Mouse (Mus musculus): ENCODE results near the gene Sgtb.

Sgtb gene

DNA sequence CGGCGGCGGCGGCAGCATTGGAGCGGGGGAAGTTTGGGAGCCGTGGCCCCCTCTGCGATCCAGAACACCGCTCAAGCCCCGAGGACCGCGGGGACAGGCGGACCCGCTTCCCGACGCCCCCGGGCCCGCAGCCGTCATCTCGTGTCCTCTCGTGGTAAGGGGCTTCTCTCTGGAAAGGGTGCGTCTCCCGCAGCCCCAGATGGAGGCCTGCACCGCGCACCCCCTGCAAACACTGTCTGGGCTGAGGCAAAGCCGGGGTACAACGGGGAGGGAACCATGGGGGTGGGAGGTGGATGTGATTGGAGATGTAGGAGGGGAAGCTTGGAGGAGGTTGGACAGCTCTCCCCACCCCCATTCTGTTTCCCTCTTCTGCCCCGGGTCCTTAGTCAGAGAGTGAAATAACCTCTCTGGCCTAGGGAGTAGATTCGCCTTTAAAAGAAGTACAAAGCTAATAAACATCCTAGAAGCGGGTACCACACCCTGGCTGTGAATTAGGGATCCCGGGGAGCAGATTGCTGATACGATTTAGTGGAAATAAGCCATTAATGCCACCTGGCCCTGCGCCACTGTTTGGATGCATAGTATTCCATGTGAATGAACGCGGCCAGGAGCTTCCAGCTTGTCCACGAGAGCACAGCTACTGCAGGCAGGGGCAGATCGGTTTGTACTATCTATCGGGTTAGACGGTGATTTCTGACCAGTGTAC is 428 bp downstream of the Sgtb start:
- DNase-seq (ENCODE audit: low spot score in 2 of 2) = peak in 1 of 2 experiments; percentile 22

DNA sequence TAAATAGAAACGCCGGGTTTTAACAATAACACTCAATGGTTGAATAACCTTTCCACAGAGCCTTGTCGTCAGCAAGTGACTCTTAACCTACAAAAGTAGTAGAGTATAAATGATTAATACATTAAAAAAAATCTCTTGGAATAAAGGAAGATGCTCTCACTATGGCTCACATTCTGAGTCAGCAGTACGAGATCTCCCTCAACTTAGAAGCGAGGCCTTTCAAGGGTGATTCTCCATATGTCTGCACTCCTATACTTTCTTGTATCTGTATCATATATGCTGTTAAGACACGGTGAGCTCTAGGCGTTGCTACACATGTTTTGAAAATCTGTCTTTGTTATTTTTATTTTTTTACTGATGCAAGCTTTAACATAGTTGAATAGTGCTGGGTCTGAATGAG is 985 bp downstream of the Sgtb start:
- no peak for DNase-seq (ENCODE audit: low spot score in 2 of 2)

DNA sequence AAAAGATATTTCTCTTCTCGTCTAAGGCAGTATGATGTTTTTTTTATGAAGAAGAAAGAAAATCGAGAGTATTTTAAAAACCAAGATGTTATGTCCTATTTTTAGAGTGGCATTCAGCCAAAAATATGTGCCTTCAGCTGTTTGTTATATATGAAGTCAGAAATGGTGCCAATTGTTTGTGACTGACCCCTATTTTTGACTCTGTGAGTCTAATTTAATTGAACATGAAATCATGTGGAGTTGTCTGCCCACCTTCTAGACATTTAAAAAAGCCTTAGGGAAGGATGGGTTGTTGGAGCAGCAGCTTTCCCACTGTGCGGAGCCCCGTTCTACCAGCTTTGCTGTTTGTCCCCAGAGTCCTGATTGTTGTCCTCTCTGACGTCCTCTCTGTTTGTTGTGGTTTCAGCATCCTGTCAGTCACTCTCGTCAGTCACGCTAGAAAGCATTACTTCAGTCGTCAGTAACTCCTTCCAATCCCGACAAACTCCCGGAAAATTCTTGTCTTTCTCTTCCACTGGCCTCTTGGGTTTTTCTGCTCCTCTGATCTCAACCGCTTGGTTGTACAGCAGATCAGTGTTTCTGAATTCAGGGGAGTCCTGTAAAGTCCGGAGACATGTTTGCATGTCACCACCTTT is 2.8 kb downstream of the Sgtb start:
- DNase-seq (ENCODE audit: low spot score in 2 of 2) = no peak

DNA sequence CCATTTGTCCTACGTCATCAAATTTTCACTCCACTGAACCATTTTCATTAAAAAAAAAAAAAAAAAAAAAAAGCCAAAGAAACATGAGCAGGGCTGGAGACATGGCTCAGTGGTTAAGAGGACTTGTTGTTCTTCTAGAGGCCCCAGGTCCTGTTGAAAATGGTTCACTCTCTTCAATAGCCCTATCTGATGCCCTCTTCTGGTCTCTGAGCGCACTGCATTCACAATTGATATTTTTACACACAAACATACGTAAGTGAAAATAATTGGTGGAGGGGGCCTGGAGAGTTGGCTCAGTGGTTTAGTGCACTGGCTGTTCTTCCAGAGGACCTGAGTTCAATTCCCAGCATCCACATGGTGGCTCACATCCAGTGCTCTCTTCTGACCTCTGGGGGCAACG is 4.2 kb downstream of the Sgtb start:
- DNase-seq (ENCODE audit: low spot score in 2 of 2) = no peak

DNA sequence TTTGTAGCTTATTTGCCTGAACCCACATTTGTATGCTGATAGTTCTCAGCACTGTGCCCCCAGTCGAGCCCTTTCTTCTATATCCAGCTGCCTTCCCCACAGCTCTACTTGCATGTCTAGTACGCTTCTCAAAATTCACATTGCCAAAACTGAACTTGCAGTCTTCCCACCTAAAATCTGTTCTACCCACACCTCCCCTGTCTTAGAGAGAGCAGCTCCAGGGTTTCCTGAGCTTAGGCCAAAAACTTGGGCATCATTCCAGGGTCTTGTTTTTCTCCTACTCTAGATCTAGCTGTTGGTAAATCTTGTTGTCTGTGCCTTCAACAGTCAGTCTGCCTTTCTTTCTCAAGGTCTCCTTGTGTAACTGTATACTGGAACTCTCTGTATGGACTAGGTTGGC is 5.3 kb downstream of the Sgtb start:
- no peak for DNase-seq (ENCODE audit: low spot score in 2 of 2)

DNA sequence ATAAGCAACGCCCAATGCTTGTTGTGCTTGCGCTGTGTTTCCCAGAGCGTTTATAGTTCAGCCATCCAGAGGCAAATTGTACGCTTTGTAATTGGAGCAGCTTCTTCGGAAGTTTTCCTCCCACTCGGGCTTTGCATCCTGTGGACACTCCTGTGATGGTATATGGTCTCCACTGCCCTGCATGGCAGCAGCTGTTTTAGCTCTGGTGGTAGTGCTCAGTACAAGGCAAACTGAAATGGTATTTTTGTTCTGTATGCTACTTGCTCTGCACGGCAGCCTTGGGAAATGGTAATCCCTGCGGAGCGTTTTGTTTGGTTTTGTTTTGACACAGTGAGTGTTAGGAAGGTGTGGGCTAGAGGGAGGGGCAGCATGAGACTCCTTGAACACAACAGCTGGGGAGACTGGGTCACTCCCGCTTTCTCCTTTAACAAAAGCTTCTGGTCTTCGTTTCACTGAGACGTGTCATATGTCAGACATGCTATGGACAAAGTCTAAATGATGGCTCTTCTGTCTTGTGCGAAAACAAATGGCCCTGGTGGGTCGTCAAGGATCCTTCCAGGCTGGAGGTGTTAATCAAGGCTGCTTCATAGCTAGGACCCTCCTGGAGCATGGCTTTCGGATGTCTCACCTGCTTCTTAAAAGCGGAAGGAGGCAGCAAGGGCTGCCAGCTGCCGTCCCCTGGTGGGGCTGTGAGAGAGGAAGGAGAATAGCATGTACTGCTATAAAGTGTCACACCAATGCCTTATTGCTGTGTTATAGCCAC is 12.7 kb downstream of the Sgtb start:
- DNase-seq (ENCODE audit: low spot score in 2 of 2) = no peak

DNA sequence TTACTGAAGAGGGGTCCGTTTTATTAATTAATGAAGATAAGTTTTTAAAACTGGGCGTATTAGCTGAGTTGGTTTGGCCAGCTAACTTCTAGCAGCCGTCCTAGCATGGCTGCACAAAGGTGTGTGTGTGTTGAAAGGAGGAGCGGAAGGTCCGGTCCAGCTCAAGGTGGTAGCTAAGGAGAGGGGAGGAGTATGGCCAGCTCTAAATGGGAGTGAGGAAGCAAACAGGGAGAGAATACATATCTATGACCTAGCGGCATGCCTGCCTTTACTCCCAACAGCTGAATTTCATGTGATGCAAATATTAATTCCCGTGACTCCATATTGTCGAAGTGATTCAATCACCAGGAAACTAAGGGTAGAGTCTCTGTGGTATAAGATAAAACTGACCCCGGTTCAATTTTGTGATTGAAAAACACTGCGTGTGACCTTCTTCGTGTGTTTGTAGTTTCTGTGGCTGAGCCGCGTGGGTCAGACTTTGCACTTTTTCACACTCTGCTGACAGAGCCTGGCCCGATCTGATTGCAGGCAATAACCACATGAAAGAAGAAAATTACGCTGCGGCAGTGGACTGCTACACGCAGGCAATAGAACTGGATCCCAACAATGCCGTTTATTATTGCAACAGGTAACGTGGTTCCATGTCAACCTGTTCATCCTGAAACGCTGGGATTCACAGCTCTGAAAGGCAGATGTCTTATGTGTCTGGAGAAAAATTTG is 14.3 kb downstream of the Sgtb start:
- DNase-seq (ENCODE audit: low spot score in 2 of 2) = no peak

DNA sequence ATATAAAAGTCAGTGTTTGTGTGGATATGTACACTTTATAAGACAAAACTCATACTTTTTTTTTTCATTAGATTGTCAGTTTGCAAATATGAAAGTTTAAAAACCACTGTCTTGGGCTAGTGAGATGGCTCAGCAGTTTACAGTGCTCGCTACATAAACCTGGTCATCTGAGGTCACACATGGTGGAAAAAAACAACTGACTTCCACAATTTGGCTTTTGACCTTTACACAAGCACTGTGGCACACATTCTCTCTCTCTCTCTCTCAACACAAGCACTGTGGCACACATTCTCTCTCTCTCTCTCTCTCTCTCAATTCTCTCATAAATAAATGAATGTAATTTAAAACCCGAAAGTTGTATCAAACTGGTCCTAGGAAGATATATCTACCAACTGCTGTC is 23.0 kb downstream of the Sgtb start:
- no peak for DNase-seq (ENCODE audit: low spot score in 2 of 2)

DNA sequence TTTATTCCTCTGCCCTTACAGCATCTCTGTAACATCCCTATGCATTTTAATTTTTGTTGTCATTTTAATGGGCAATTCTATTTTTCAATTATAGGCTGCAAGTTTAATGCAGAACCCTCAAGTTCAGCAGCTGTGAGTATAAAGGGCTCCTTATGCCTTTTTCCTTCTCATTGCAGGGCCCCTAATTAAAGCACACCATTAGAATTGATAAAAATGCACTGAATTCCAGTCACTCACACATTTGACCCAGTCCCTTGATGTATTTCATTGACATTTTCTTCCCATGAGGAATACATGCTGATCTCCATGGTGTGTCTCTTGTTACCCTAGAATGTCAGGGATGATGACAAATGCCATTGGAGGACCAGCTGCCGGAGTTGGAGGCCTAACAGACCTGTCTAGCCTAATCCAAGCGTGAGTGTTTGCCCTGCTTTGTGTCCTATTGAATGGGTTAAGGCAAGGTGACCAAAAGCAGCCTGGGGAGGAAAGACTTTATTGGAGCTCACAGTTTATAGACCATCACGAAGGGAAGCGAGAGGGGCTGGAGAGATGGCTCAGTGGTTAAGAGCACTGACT is 25.1 kb downstream of the Sgtb start:
- no peak for DNase-seq (ENCODE audit: low spot score in 2 of 2)

DNA sequence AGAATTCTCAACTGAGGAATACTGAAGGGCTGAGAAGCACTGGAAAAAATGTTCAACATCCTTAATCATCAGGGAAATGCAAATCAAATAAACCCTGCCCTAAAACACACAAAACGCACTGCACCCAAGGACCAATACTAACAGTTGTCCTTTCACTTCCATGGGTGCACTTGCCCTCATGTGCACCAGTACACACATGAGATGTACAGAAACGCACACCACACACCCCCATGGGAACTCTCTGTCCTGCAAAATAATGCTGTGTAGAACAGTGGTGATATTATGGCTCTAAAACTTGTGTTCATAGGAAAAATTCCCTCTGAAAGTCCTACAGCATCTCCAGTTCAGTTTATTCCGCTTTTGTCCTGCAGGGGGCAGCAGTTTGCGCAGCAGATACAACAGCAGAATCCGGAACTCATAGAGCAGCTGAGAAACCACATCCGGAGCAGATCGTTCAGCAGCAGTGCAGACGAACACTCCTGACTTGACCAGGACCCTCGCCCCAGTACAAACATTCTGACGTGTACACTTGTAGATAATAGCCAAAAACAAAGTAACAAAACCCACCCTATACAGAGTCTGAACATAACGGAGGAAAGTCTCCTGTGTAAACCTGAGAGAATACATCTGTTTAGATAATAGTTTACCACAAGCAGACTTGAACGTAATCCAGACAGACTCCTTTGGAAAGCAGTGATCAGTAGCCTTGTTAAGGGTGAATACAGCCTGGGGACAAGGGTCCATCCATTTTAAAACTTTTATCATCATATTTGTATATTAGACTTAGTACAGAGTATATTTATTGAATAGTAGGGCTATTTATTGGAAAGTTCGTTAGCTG is 30.0 kb downstream of the Sgtb start:
- DNase-seq (ENCODE audit: low spot score in 2 of 2) = peak; percentile 62 to 82

DNA sequence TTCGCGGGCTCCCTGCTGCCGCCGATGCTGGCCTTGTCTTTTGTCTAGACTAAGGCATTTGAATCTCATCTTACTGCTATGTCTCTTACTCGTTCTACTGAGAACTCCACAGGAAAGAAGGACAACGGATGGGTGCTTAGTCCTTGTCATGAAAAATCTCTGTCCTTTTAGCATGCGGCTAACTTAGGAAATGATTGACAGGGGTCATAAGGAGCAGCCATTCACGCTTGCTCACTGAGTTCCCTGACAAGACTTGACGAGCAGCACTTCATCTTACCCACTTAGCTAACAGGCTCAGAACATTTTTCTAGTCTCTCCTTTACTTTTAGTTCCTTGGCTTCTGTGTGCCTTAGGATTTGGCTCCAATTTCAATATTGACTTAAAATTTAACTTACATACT is 35.3 kb downstream of the Sgtb start:
- DNase-seq (ENCODE audit: low spot score in 2 of 2) = no peak

DNA sequence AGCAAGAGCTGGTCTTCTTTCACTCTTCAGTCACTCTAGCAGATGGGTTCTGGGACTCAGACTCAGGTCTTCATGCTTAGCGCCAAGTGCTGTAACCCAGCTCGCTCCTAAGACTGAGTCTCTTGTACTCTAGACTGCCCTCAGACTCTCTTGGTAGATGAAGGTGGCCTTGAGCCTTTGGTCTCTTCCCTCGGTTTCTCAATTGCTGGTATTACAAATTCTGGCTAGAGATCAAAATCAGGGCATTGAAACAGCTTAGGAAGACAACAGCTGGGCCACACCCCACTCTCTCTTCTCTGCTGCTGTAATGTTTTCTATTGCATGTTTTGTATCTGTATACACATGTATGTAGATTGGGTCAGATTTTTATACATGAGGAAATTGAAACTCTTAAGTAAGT is 36.1 kb downstream of the Sgtb start:
- DNase-seq (ENCODE audit: low spot score in 2 of 2) = no peak

DNA sequence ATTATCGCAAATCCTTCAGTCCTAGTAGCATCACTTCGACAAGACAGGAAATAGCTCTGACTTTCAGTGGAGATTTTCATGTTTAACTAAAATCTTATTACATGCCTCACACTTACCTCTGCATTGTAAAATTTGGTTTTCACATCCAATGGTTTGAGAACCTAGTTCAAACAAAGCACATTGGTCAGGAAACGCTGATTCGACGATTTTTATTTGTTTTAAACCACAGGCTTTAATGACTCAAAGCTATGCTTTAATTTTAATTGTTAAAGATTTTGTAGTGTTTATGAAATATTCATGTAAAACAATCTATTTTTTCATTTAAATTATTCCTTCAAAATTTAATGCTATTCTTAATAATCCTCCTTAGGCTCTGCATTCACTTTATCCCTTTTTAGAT is 44.6 kb downstream of the Sgtb start:
- no peak for DNase-seq (ENCODE audit: low spot score in 2 of 2)

DNA sequence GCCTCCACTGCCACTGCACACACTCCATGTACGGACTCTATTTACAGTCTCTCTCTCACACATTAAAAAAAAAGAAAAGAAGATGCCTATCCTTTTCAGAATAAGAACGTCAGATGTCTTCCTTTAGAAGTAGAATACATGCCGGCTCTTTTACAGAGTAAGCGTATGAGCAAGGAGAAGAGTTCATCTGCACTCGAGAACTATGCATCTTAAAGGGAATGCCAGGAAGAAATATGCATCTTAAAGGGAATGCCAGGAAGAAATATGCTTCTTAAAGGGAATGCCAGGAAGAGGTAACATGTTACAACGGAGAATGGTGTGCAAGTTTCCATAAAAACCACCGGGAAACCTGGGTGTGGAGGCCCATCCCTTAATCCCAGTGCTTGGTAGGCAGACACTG is 45.6 kb downstream of the Sgtb start:
- DNase-seq (ENCODE audit: low spot score in 2 of 2) = no peak

DNA sequence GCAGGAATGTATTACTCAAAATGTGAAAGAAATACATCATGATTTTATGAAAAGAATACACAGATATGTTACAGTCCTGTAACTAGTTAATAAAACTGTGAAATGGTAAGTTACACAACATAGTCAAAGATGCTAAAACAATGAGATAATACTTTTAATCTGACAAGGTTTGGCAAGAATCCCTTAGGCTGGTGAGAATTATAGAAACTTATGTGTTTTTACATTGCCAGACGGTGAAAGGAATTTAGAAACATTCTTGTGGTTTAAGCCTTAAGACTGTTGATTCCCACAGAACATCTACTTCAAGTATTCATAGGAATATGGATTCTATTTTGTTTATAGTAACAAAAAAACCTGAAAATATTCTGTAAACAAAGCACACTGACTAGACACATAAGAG is 46.1 kb downstream of the Sgtb start:
- DNase-seq (ENCODE audit: low spot score in 2 of 2) = no peak

DNA sequence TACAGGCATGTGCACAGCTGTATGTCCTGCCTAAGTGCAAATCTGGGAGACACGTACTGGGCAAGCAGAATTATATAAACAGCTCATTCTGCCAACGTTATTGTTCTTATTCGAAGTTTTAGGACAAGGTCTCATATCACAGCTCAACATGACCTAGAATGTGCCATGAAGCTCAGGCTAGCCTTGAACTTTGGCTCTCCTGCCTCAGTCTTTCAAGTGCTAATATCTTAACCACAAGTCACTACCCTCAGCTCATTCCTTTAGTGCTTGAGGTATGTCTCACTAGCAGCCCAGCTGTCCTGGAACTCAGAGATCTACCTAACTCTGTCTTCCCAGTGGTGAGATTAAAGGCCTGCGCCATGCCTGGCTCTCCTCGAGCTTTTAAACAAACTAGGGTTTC is 62.2 kb downstream of the Sgtb start:
- DNase-seq (ENCODE audit: low spot score in 2 of 2) = no peak

DNA sequence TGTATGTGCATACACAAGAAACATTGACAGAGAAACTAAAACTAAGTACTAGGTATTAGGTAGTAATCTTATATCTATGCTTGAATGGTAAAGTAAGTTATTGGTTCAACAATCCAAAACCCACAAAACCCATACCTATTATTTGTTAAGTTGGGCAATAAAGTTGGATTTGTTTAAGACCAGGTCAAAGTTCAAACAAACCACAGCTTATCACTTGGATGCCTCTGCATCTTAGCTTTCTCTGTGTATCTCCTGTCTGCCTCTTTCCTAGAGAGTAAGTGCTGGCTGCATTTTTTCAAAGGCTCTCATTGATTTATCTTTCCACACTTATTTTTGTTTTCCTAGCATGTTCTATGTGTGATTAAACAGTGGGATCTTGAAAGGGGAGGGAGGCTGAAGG is 63.0 kb downstream of the Sgtb start:
- DNase-seq (ENCODE audit: low spot score in 2 of 2) = no peak

DNA sequence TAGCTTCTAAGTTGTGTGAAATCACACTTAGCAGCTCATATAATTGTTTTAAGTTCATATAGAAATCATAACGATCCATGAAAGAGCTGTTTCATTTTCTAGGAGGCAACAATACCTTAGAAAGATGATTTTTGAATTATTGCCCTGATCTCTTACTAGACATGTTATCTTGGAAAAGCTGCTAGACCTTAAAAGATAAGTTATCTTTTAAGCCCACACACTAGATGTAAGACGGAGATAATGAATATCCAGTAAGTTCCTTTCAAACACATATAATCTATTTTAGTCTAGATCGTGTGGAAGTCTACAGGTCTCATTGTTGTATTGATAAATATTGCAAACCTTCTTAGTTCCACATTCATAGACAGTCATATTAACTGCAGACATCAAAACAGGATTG is 67.3 kb downstream of the Sgtb start:
- no peak for DNase-seq (ENCODE audit: low spot score in 2 of 2)

DNA sequence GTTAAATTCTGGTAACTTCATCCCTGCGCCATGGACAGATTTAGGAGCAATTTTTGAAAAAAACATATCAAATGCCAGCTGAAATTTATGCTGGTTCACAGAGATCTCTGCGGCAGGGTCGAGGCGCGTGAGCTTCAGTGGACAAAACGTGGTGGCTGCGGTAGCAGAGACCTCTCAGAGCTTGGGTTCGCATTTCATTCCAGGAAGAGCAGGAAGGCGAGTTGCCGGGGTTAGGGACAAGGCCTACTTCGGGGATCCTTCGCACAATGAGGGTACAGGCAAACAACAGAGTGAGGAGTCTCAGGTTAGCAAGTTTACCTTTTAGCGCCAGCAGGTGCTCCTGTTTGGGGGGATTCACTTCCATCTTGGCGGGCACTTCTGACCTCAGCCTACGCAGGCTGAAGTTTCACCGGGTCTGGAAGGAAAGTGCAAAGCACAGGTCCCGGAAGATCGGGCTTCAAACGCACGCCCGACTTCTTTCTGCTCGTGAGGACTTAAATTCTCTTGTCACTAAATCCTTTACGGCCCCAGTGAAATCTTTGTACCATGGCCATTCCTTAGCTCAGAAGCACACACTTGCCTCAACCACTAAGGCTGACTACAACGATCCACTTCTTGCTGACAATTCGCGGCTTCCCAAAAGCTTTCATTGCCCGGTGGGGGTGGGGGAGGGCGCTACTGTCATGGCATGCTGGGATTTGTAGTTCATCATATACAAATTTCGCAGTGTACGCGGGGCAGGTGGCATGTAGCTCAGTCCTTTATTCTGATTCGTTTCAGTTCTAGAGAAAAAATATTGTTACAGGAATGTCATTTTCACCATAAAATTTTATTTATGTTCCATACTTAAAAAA is 68.5 kb downstream of the Sgtb start, which contains the start of gene Trappc13:
Trappc13 (minus strand) TSS at position 674 of the 854 bp plus-strand sequence.
- peak in 1 of 2 experiments; percentile 25 for DNase-seq (ENCODE audit: low spot score in 2 of 2)

DNA sequence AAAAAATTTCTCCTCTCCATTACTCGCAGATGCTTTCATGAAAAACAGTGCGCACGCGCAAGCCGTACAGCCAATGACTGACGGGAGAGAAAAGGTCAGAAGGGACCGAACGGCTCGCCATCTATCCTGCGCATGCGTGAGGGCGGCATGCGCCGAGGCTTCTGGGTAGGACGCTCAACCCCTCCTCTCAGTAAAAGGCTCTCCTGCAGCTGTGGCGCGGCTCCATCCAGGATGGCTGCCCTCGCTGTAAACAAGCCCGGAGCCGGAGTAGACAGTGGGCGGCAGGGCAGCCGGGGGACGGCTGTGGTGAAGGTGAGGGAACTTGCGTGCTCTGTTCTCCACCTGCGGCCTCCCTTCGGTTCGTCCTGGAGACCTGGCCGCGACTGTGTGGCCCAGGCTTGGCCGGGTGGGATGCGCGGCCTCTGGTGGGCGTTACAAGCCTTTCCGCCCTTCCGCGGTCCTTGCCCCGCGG is 69.1 kb downstream of the Sgtb start, which contains the start of gene Trim23:
Trim23 (plus strand) TSS at position 148 of the 472 bp plus-strand sequence.
- DNase-seq (ENCODE audit: low spot score in 2 of 2) = peak; percentile 95 to 98

Measured in urinary bladder, postnatal 4 days (tissue).